Mouse (Mus musculus): ENCODE results near the gene Irgq.

GRCm38 (mm10) chr7:24563191-24563836 lies 32.8 kb downstream of the Irgq start:
- TF ChIP-seq ZNF384 (IDR thresholded peaks at IDR 0.05; ENCODE audit: low read depth, low read length), result no peak
- no peak for TF ChIP-seq CTCF (IDR thresholded peaks at IDR 0.05 in 2 of 3, conservative IDR thresholded peaks at IDR 0.05 in 1 of 3; ENCODE audit: control insufficient read depth in 1 of 3, insufficient read depth in 1 of 3, low read depth in 2 of 3, low read length in 3 of 3, poor library complexity in 1 of 3, severe bottlenecking in 1 of 3)
- TF ChIP-seq MAFK (IDR thresholded peaks at IDR 0.05; ENCODE audit: borderline replicate concordance, low read depth, low read length), result no peak
- no peak for TF ChIP-seq POLR2A (IDR thresholded peaks at IDR 0.05; ENCODE audit: control insufficient read depth in 1 of 2, insufficient read depth in 1 of 2, low read depth in 1 of 2, low read length in 2 of 2, poor library complexity in 1 of 2)
- TF ChIP-seq MYC (IDR thresholded peaks at IDR 0.05; ENCODE audit: low read depth, low read length), result no peak
- TF ChIP-seq MXI1 (IDR thresholded peaks at IDR 0.05; ENCODE audit: low read depth, low read length), result no peak
- TF ChIP-seq GATA1 (IDR thresholded peaks at IDR 0.05; ENCODE audit: low read depth, low read length), result no peak

Measured in MEL (cell line).